Mouse (Mus musculus) heart, postnatal 0 days (tissue): Measurements from ENCODE around the gene Gfra4.

Experiments
- CTCF ChIP-seq: IDR thresholded peaks from 2 replicates; pipeline ENCODE4 v1.5.1; 2016; ENCODE audit warnings: antibody characterized with exemption, control low read depth, low read depth
- EP300 ChIP-seq: IDR thresholded peaks from 2 replicates; pipeline ENCODE4 v1.6.1; 2016; ENCODE audit warnings: antibody characterized with exemption, low read depth

DNA sequence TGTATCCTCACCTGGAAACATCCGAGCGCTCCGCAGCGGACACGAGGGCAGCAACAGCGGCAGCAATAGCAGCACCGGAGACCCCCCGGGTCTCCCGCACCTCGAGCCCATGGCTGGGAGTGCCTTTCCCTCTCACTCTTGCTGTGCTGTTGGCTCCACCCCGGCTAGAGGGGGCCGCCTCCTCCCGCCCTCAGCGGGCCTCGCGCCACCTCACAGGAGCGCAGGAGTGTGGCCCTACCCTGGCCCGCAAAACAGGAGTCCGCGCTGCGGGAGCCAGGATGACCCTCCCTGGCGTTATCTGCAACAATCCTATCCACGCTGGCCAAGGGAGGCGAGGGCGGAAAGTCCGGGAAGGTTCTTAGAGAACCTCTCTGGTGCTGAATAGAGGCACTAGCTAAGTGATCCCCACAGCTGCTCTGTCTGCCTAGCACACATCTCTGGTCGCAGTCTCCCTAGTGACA lies 20.5 kb upstream of the Gfra4 start, which contains the start of gene Adam33:
- TF ChIP-seq EP300 (no peak), CTCF (no peak)
